14 mouse cellular contexts compared by ENCODE assay signal in the genomic region with DNA sequence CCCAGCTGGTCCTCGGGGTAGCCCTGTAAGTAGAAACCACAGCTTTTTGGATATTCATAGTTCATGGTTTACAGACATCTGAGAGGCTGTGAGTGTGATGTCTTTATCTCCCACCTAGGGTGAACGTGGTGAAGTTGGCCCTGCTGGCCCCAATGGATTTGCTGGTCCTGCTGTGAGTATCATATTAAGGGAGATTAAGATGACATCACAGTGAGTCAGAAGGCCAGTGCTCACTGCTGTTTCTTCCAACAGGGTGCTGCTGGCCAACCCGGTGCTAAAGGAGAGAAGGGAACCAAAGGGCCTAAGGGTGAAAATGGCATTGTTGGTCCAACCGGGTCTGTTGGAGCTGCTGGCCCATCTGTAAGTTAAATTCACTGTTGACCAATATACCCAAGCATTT. TPM values are rescaled to one million over a fixed set of nuclear protein-coding genes. Genes with fewer than 3 reads are reported as not detected.
"Had no signal": no experiment of that assay in that cellular context is flagged by ENCODE, and none has a peak within 500 bp of the region (broad histone marks: within the 10 kb centered on the region; RNA-seq: fewer than 3 reads in every experiment).

No protein-coding gene starts in this region.

- H3K4me2 ChIP-seq: limb, embryonic 13.5 days; liver, embryonic 12.5 days; lung, embryonic 14.5 days; neural tube, embryonic 12.5 days had no signal

- H3K4me1 ChIP-seq: limb, embryonic 13.5 days; liver, embryonic 12.5 days; midbrain, embryonic 10.5 days; neural tube, embryonic 12.5 days had no signal

- H3K9me3 ChIP-seq: limb, embryonic 13.5 days; liver, embryonic 12.5 days; midbrain, embryonic 10.5 days; neural tube, embryonic 12.5 days had no signal

- H3K27me3 ChIP-seq: limb, embryonic 13.5 days; liver, embryonic 12.5 days; neural tube, embryonic 12.5 days had no signal

- H3K9ac ChIP-seq: limb, embryonic 13.5 days; liver, embryonic 12.5 days; lung, embryonic 14.5 days; neural tube, embryonic 12.5 days had no signal

- H3K4me3 ChIP-seq: layer of hippocampus, adult 2 months; limb, embryonic 13.5 days; liver, embryonic 12.5 days; midbrain, embryonic 10.5 days; neural tube, embryonic 12.5 days had no signal

- H3K36me3 ChIP-seq: liver, embryonic 12.5 days; midbrain, embryonic 10.5 days; neural tube, embryonic 12.5 days had no signal

- H3K27ac ChIP-seq: layer of hippocampus, adult 2 months; limb, embryonic 13.5 days; liver, embryonic 12.5 days; midbrain, embryonic 10.5 days; neural tube, embryonic 12.5 days had no signal

- ATAC-seq: liver, embryonic 12.5 days had no signal

- DNase-seq: kidney, postnatal 10 days; kidney, postnatal 4 days; lung, embryonic 14.5 days; lung, postnatal 10 days; lung, postnatal 4 days; midbrain, embryonic 14.5 days; thymus, adult 2 months; thymus, postnatal 25 days had no signal

RNA-seq across cellular contexts. Expression of gene Col1a2, which starts 26.4 kb away (rescaled TPM):
- total RNA-seq: neutrophil, adult 5-6 weeks had no signal
